Mouse (Mus musculus) adrenal gland, postnatal 36 days (tissue): ENCODE data around the gene Chst10. TPM values are rescaled to one million over a fixed set of nuclear protein-coding genes. Genes with fewer than 3 reads are reported as not detected.

Experiments
- DNase-seq, 2 experiments: peaks; one replicate each; pipeline ENCODE4 v3.0.0; 2021; ENCODE audit warnings: mixed read lengths in 1 of 2
- total RNA-seq, 2 experiments: library from RNA; stranded (reverse); gene quantifications; 2 replicates each; pipeline ENCODE4 v1.2.3; 2021

Chst10 gene
- total RNA-seq, 2 experiments from 2014 or later: 1.3 to 1.5 TPM

GRCm38 (mm10) chr1:38816306-38816705, 81.7 kb downstream of the Chst10 start:
- DNase-seq: no peak

Other genes with a start within 250 kb of the Chst10 start
- 1 to 10 TPM; 3.7 to 4.6 TPM for gene Aff3, start 233.2 kb downstream of the Chst10 start, total RNA-seq
- 1 to 10 TPM; 4.7 to 5.1 TPM for gene Lonrf2, start 61.5 kb downstream of the Chst10 start, total RNA-seq
- gene Nms, start 41.0 kb upstream of the Chst10 start, total RNA-seq: not detected
- gene Pdcl3, start 87.4 kb upstream of the Chst10 start, total RNA-seq: 100 to 1,000 TPM in 1 of 2 experiments, 10 to 100 TPM in 1; 97.9 to 103 TPM